Mouse (Mus musculus) kidney, adult 8-10 months (tissue): ENCODE measurements around the gene Bok.
A peak's percentile ranks its signal among the peaks of the same experiment; 100 is the strongest.
"Not testable (repeated sequence)": the region's sequence is repeated elsewhere in the genome, so short reads cannot be mapped to it uniquely, and the experiment has no call there.

Source experiments
- DNase-seq, 2 experiments: peaks; one replicate each; pipeline ENCODE4 v3.0.0; 2022

Bok gene

DNA sequence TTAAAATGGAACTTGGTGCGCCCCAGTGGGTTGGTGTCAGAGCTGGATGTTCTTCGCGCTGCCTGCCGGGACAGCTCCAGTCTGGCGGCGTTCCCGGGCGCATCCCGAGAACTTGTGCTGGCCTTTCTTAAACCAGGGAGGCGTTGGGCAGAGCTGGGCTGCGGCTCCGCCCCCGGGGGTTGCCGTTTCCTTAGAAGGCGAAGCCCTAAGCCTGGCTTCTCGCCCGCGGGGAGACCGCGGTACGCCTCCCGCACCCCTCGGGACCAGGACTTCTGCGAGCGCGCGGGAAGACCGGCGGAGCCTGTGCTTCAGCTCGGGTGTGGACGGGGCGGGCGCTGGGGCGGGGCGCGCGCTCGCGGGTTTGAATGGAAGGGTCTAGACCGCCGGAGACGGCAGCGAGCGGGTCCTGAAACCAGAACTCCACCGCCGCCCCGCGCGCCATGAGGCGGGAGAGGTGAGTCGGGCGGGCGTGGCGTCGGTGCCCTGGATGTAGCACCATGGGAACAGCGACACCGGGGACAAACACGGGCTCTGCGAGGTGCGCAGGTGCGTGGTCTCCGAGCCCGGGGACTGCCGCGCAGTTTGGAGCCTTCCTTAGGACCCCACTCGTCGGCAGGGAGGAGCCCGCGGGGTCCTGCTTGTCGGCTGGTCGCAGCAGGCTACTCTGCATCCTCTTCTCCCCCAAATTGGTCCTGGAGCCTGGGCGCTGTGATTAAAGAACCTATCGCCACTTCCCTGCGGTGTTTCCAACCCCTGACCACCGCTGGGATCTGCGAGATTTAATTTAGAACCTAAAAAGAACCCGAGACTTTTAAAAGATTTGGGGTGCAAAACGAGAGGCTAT lies at the start of gene Bok:
Gene Bok, plus strand, starts transcription at position 260 of the 844 bp plus-strand sequence.
- peak; percentile 76 to 86 for DNase-seq

GRCm38 (mm10) chr1:93636211-93636897 lies 49.1 kb upstream of the Bok start:
- no peak for DNase-seq

DNA sequence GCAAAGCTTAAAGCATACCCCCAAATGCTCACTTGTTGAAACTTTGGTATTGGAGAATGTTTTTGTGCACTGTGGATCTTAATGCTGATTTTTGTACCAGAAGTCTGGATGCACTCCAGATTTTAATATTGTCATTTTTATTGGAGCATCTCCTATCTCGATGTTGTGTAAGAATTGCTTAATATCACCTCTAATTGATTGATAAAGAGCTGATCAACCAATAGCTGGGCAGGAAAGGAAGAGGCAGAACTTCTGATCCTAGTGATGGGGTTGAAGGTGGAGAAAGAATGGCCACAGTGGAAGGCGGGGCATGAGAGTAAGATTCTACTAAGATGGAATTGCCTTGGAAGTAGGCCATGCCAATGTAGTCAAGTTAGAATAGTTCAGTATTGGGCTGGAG lies 43.5 kb upstream of the Bok start:
- no peak for DNase-seq

DNA sequence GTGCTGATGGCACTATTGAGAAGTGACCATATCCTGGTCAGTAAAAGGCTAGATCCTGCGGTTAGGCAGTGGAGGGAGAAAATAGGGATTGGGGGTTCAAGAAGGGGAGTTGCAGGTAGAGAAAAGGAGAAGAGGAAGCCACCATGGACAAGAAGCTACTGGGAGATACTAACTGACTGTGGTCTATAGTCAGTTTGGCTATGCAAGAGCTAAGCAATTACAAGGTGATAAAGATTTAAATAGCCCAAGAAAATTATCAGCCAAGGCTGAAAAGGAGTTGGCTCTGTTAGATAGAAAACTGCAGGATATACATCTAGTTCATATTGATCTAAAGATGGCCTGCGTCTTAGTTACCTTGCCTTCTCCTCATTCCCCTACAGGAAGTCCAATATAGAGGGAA lies 42.8 kb upstream of the Bok start:
- no peak for DNase-seq

DNA sequence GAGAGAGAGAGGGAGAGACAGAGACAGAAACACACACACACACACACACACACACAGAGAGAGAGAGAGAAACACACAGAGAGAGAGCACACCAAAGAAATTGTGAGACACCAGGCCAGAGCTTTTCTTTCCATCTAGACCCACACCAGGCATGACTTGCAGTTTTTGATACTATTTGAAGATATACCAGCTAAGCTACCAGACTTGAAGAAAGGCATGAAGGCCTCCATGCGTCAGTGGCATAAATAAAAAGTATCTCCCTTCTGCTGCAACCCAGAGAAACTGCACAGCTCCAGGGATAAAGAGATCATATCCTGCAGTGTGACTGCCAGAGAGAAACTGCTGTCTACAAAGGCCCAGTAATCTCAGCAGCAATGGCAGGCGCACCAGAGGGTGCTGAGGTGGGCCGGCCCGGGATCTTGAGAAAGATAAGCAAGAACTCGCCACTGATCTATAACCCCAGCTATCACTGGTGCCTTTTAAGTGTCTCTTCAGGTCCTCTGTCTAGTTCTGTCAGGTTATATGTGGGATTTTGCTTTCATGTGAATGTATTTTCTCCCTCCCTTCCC lies 35.8 kb upstream of the Bok start:
- DNase-seq = no peak

DNA sequence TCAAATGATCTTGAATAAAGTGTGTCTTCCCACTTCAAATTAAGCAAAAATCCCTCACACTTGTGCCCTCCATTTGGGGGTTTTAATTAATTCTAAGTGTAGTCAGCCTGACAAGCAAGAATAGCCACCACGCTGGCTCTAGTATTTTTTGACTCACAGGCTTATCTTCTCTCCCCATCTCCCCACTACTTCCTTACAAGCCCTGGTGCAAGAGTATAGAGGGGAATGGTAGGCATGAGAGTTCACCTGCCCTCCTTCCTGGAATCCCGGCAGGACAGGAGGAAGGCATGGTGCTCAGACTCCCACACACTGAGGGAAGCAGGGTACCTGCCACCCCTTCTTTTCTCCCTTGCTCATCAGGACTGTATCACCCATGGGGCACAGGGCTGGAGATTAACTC lies 31.2 kb upstream of the Bok start:
- DNase-seq = no peak

- DNase-seq = no peak
Observed at GRCm38 (mm10) chr1:93654798-93655197, 30.7 kb upstream of the Bok start.

DNA sequence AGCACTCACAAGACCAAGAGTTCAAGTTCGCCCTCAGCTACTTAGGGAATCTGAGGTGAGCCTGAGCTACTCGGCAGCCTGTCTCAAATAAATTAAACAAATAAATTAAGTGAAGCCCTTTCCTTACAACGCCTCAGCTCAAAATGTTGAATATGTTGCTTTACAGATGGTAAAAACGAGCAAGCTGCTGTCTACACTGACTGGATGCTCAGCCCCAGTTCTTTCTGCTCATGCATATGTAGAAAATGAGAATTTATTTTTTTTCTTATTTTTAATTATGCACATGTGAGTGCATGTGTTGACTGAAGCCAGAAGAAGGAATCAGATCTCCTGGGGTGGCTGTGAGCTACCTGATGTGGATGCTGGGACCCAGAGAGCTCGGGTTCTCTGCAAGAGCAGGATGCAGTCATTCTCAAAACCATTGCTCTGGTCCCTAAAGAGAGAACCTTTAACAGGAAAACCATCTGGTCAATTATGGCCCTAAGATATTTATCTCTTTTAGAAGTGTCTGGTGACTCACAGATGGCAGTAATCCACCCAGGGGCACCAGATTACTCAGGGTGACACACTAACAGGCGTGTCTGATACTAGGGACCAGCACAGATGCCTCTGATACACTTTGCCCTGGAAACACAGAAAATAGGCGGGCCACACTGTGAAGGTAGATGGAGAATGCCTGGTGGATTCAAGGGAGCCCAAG lies 29.0 kb upstream of the Bok start:
- DNase-seq = no peak

DNA sequence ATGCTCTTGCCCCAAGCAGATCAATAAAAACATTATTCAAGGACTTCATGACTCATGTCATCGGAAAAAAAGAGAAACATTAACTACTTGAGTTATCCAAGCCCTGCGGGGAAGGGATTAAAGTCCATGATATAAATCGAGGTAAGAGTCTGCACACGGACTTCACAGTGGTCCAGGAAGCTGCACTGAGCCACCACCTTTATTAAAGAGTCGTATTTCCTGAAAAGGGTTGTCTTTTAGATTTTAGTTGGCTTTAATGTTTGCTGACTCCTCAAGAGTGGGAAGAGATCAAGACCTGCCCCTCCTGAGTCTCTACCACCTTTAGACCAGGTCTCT lies 28.5 kb upstream of the Bok start:
- DNase-seq = no peak

- DNase-seq = not testable (repeated sequence)
Observed at GRCm38 (mm10) chr1:93658559-93658958, 26.9 kb upstream of the Bok start, which contains the start of gene Stk25. Gene Stk25 (minus strand): TSS chr1:93658659.

- DNase-seq = no peak
Observed at GRCm38 (mm10) chr1:93667760-93668400, 17.6 kb upstream of the Bok start.

GRCm38 (mm10) chr1:93668791-93669548 lies 16.5 kb upstream of the Bok start:
- DNase-seq = peak; percentile 76 to 88

- no peak for DNase-seq
Observed at GRCm38 (mm10) chr1:93669941-93670340, 15.5 kb upstream of the Bok start.

DNA sequence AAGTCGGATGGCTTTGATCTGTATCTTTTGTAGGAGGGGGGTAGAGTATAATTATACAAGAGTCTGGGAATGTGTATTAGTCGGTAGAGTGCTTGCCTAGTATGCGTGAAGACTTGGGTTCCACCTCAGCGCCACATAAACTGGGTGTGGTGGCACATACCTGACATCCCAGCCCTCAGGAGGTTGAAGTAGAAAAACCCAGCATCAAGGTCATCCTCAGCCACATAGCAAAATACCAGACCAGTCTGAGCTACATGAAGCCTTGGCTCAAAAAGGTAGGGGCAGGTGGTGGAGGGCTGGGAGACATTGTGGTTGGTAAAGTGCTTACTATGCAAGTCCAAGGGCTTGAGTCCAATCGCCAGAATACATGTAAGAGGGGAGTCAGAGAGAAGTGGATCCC lies 12.8 kb upstream of the Bok start:
- DNase-seq = peak in 1 of 2 experiments; percentile 43

- DNase-seq = no peak
Observed at GRCm38 (mm10) chr1:93678386-93678785, 7.1 kb upstream of the Bok start.

- DNase-seq = no peak
Observed at GRCm38 (mm10) chr1:93679889-93680568, 5.4 kb upstream of the Bok start.

DNA sequence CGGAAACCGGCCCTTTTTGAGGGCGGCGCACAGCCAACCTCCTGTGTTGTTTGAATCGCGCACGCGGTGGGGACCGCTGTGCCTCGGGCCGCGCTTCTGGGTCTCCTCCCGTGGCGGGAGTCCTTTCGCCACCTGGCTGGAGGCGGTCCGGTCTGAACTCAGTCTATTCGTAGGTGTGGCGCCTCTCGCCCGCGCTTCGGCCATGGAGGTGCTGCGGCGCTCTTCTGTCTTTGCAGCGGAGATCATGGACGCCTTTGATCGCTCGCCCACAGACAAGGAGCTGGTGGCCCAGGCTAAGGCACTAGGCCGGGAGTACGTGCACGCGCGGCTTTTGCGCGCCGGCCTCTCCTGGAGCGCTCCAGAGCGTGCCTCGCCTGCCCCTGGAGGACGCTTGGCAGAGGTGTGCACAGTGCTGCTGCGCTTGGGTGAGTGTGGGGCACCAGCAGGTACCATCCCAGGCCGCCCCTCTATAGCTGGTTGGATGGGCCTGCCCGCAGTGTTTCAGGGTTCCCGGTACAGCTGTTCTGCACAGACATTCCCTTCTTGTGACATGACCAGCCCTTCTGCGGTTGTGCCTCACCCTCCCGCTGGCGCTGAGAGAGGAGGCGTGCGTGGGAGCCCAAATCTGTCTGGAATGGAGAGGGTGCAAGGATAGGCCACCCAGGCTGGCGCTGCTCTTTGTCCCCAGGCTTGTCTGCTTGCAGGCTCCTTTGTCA lies 943 bp downstream of the Bok start:
- peak; percentile 54 to 67 for DNase-seq

DNA sequence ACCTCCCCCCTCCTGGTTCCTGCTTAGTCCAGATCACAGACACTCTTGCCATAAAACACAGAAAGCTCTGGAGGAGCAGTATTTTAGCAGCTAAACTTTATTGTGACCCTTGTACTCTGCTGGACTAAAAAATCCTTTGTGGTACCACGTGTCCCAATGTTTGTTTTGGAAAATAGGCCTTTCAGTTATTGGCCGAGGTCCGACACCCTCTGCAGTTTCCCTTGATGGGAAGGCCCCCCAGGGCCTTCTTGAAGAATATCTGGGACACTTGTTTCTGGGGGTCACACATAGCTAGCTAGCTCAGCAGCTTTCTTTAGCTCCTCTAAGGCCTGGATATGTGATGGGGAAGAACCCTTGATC lies 1.5 kb downstream of the Bok start:
- DNase-seq = peak; percentile 48 to 58

DNA sequence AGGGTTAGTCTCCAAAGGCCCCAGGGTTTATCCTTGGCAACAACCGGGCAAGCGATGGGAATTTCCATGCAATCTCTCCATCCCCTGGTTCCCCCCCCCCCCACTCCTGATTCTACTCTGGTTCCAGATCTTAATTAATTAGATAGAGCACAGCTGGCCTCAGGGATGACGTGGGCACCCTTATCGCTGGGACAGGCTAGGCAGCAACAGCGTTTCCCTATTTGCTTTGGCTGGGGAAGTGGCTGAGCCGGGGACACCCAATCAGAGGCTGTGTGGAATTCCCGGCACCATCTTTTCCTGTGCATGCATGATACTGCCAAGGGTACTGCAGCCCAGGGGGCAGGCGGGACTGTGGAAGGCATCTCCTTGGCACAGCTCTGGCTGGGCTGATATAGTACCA lies 2.7 kb downstream of the Bok start:
- peak; percentile 30 to 46 for DNase-seq

- DNase-seq = no peak
Observed at GRCm38 (mm10) chr1:93689901-93690496, 4.5 kb downstream of the Bok start.
